Mouse (Mus musculus): ENCODE results near the gene Usp36. TPM values are rescaled to one million over a fixed set of nuclear protein-coding genes. Genes with fewer than 3 reads are reported as not detected.

Gene Usp36
- polyA plus RNA-seq, 1 experiment from 2014 or later: 17.9 TPM

DNA sequence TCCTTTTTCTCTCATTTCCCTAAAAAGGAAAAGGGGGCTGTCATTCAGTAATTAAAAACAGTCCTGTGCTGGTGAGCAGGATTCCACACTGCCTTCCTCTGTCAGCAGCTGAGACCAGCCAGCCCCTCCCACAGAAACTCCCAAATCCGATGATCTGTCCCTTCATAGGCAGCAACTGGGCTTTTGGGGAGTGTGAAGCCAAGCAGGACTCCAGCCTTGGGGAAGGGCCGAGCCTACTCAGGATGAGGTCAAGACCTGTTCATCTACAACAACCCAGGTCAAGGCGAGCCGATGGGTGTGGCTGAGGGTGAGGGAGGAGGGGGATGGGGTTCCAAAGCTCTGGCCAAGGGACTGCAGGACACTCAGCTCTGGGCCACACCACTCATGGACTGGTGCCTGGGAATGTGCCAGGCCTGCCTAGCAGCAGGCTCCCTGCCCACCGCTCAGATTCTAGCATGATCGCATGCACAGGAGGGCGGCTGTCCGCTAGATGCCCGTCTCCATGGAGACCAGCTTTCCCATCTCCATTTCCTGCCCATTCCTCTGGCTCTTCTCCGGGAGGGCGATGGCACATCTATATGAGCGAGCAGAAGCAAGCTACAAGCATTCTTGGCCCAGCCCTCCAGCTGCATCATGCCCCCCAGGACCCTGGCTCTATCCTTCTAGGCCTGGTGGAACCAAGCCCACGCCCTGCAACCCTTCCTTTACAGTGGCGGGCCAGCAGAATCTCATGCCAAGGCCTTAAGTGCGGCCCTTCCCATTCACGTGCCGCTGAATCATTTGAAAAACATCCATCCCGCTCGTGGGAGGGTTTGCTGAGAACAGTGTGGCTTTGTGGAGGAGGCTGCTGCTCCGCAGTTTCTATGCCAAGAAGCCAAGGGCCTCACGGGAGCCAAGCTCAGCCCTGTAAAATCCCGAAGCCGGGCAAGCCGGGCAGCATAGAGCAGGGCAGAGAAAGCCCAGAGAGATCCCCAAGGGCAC is 37.2 kb upstream of the Usp36 start:
- no peaks in the 10 kb centered on the region for H3K9me3 ChIP-seq (ENCODE audit: control insufficient read depth, low read length)
- H3K36me3 ChIP-seq (ENCODE audit: control insufficient read depth, insufficient read depth, low read length): no peaks in the 10 kb centered on the region
- H3K9ac ChIP-seq (ENCODE audit: low read length): peak overlapping the region; percentile 32; the same call in 1 of the 2 replicates
- H3K4me2 ChIP-seq (ENCODE audit: low read depth, low read length): no peak overlapping the region
- H3K27me3 ChIP-seq (ENCODE audit: control insufficient read depth, insufficient read depth, low read depth, low read length): no peaks in the 10 kb centered on the region
- no peak overlapping the region for H3K4me3 ChIP-seq (ENCODE audit: low read length)
- ATAC-seq (ENCODE audit: low read depth): peak; percentile 71
- peaks cover 12% of the 10 kb centered on the region for H3K4me1 ChIP-seq (replicated peaks; ENCODE audit: control insufficient read depth, insufficient read depth, low read length)
- 58% methylated on average over 24 of the region's 24 CpGs for WGBS
- peak overlapping the region; percentile 45 for H3K27ac ChIP-seq (ENCODE audit: low read length)

DNA sequence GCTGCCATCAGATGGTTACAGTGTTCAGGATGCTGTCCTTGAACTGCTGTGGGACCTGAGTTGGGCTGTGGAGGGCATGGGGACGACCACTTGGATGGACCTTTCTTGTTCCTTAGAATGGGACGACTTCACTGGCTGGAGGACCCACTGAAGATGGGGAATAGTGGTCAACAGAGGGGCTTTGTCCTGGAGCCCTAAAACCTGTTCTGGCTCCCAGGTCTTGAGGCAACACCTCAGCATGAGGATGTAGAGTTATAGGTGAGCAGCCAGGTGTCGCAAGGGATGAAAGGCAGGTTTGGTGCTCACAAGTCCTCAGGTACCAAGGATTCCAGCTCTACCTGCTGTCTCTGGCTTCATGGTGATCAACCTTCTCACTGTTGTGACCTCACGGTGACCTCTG is 36.4 kb upstream of the Usp36 start:
- WGBS: 82% methylated on average over 4 of the region's 4 CpGs
- no peak for ATAC-seq (ENCODE audit: low read depth)
- H3K27ac ChIP-seq (ENCODE audit: low read length): no peak overlapping the region

DNA sequence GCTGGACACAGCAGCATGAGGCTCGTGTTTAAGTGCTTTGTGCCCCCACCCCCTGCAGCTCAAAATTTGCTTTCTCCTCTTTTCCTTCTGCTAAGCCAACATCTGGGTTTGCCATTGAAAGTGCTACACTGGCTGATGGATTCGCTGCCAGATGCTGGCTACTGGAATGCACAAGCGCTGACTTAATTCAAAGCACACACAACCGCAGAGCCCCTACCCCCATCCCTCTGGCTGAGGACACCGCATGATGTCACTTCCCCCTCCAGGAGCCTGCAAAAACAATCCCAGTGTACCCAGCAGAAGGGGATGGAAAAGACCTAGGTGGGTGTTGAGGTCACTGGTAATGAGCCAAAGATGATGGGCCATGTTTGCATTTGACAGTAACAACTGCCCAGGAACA is 34.5 kb upstream of the Usp36 start:
- WGBS: 49% methylated on average over 5 of the region's 5 CpGs
- H3K4me2 ChIP-seq (ENCODE audit: low read depth, low read length): no peak overlapping the region
- no peak overlapping the region for H3K27ac ChIP-seq (ENCODE audit: low read length)

More for the DNA sequence above, 36.4 kb upstream of the Usp36 start:
- peaks cover 12% of the 10 kb centered on the region for H3K4me1 ChIP-seq (replicated peaks; ENCODE audit: control insufficient read depth, insufficient read depth, low read length)
- no peak overlapping the region for H3K4me3 ChIP-seq (ENCODE audit: low read length)
- no peaks in the 10 kb centered on the region for H3K27me3 ChIP-seq (ENCODE audit: control insufficient read depth, insufficient read depth, low read depth, low read length)
- H3K4me2 ChIP-seq (ENCODE audit: low read depth, low read length): no peak overlapping the region
- H3K9me3 ChIP-seq (ENCODE audit: control insufficient read depth, low read length): no peaks in the 10 kb centered on the region
- H3K9ac ChIP-seq (ENCODE audit: low read length): no peak overlapping the region
- H3K36me3 ChIP-seq (ENCODE audit: control insufficient read depth, insufficient read depth, low read length): no peaks in the 10 kb centered on the region

DNA sequence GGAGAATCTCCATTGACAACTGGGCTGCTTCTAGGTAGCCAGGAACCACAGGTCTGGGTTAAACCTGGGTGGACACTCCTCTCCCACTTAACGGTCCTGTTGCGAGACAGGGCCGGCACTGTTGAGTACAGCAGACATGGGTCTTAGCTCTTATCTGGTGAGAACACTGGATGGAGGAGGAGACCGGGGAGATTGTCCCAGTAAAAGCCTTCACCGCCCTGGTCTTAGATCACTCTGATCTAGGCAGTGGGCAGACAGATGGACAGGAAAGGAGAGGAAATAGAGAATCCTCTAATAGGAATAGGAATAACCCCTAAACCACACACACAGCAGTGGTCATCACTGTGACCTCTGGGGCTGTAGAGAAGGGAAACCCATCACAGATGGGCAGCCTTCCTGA is 33.9 kb upstream of the Usp36 start:
- peaks cover 4% of the 10 kb centered on the region; the same call in 1 of the 2 replicates for H3K36me3 ChIP-seq (ENCODE audit: control insufficient read depth, insufficient read depth, low read length)
- no peak overlapping the region for H3K27ac ChIP-seq (ENCODE audit: low read length)
- H3K9me3 ChIP-seq (ENCODE audit: control insufficient read depth, low read length): no peaks in the 10 kb centered on the region
- ATAC-seq (ENCODE audit: low read depth): no peak
- H3K27me3 ChIP-seq (ENCODE audit: control insufficient read depth, insufficient read depth, low read depth, low read length): no peaks in the 10 kb centered on the region
- peaks cover 12% of the 10 kb centered on the region for H3K4me1 ChIP-seq (replicated peaks; ENCODE audit: control insufficient read depth, insufficient read depth, low read length)
- H3K4me3 ChIP-seq (ENCODE audit: low read length): no peak overlapping the region
- H3K4me2 ChIP-seq (ENCODE audit: low read depth, low read length): no peak overlapping the region
- no peak overlapping the region for H3K9ac ChIP-seq (ENCODE audit: low read length)
- WGBS: 74% methylated on average over 5 of the region's 5 CpGs

More for the DNA sequence above, 34.5 kb upstream of the Usp36 start:
- Histone ChIP-seq H3K27me3 (ENCODE audit: control insufficient read depth, insufficient read depth, low read depth, low read length) (no peaks in the 10 kb centered on the region), H3K9me3 (ENCODE audit: control insufficient read depth, low read length) (no peaks in the 10 kb centered on the region), H3K4me3 (ENCODE audit: low read length) (no peak overlapping the region), H3K9ac (ENCODE audit: low read length) (no peak overlapping the region), H3K4me1 (replicated peaks; ENCODE audit: control insufficient read depth, insufficient read depth, low read length) (peaks cover 12% of the 10 kb centered on the region), H3K36me3 (ENCODE audit: control insufficient read depth, insufficient read depth, low read length) (no peaks in the 10 kb centered on the region)
- ATAC-seq (ENCODE audit: low read depth): no peak

DNA sequence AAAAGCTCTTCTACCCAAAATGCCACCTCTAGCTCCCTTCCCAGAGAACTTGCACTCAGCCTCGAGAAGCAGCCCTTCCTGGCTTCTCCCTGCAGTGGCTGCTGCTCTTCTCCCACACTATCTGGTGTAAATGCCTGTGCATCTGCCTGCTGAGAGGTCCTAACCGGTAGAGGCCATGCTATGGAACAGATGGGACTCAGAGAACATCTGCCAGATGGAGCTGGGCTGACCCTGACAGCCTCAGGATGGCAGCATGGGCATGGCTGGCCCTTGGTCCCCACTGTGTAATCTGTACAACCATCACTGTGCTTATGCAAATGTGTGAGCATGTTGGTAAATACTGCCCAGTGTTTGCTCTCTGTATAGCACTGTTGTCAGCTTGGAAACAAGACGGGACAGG is 32.6 kb upstream of the Usp36 start:
- no peak for ATAC-seq (ENCODE audit: low read depth)
- 56% methylated on average over 3 of the region's 3 CpGs for WGBS
- Histone ChIP-seq H3K4me2 (ENCODE audit: low read depth, low read length) (no peak overlapping the region), H3K9me3 (ENCODE audit: control insufficient read depth, low read length) (no peaks in the 10 kb centered on the region), H3K9ac (ENCODE audit: low read length) (no peak overlapping the region), H3K36me3 (ENCODE audit: control insufficient read depth, insufficient read depth, low read length) (peaks cover 4% of the 10 kb centered on the region; the same call in 1 of the 2 replicates), H3K4me3 (ENCODE audit: low read length) (no peak overlapping the region), H3K27ac (ENCODE audit: low read length) (no peak overlapping the region), H3K4me1 (replicated peaks; ENCODE audit: control insufficient read depth, insufficient read depth, low read length) (peaks cover 7% of the 10 kb centered on the region), H3K27me3 (ENCODE audit: control insufficient read depth, insufficient read depth, low read depth, low read length) (no peaks in the 10 kb centered on the region)

DNA sequence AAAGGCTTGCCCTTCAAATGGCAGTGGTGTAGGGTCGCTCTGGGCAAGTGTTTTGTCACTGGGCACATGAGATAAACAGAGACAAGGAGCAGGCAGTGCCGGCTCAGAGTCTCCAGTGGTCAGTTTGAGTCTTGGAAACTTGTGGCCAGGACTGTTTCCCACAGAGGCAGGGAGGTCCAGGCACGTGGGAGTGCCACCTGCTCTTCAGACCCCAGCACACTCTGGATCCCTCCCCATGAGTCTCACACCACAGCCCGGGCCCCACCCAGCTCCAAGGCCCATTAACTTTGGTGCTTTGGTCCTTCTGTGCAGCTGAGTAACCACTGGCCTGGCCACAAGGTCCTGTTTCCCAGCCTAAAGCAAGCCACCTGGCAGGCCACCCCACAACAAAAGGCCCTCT is 31.9 kb upstream of the Usp36 start:
- Histone ChIP-seq H3K4me2 (ENCODE audit: low read depth, low read length) (no peak overlapping the region), H3K27me3 (ENCODE audit: control insufficient read depth, insufficient read depth, low read depth, low read length) (no peaks in the 10 kb centered on the region), H3K27ac (ENCODE audit: low read length) (no peak overlapping the region), H3K36me3 (ENCODE audit: control insufficient read depth, insufficient read depth, low read length) (peaks cover 4% of the 10 kb centered on the region; the same call in 1 of the 2 replicates), H3K9ac (ENCODE audit: low read length) (no peak overlapping the region), H3K4me1 (replicated peaks; ENCODE audit: control insufficient read depth, insufficient read depth, low read length) (peaks cover 3% of the 10 kb centered on the region; the same call in 1 of the 2 replicates), H3K9me3 (ENCODE audit: control insufficient read depth, low read length) (no peaks in the 10 kb centered on the region), H3K4me3 (ENCODE audit: low read length) (no peak overlapping the region)
- no peak for ATAC-seq (ENCODE audit: low read depth)
- 49% methylated on average over 4 of the region's 4 CpGs for WGBS

DNA sequence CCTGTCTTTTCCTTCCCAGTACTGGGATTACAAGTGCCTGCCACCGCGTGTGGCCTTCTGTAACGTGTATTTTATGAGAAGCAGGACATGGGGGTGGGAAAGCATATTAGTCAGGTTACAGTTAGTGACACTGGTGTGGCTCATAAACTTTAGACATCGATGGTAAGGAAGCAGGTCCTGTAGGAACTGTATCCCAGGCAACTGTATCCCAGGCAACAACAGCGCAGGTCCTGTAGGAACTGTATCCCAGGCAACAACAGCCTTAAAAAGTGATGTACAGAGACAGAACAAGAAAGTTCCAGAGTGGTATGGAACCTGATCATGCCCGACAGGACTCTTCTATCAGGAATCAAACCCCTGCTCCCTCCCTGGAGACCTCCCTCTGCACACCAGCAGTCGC is 31.5 kb upstream of the Usp36 start:
- 0 out of 2 replicates have a peak, but pooled peaks cover 3% of the 10 kb centered on the region for H3K4me1 ChIP-seq (replicated peaks; ENCODE audit: control insufficient read depth, insufficient read depth, low read length)
- 82% methylated on average over 7 of the region's 7 CpGs for WGBS
- no peaks in the 10 kb centered on the region for H3K27me3 ChIP-seq (ENCODE audit: control insufficient read depth, insufficient read depth, low read depth, low read length)
- H3K9me3 ChIP-seq (ENCODE audit: control insufficient read depth, low read length): no peaks in the 10 kb centered on the region
- ATAC-seq (ENCODE audit: low read depth): no peak
- peaks cover 4% of the 10 kb centered on the region; the same call in 1 of the 2 replicates for H3K36me3 ChIP-seq (ENCODE audit: control insufficient read depth, insufficient read depth, low read length)
- no peak overlapping the region for H3K4me2 ChIP-seq (ENCODE audit: low read depth, low read length)
- no peak overlapping the region for H3K9ac ChIP-seq (ENCODE audit: low read length)
- no peak overlapping the region for H3K27ac ChIP-seq (ENCODE audit: low read length)
- no peak overlapping the region for H3K4me3 ChIP-seq (ENCODE audit: low read length)

DNA sequence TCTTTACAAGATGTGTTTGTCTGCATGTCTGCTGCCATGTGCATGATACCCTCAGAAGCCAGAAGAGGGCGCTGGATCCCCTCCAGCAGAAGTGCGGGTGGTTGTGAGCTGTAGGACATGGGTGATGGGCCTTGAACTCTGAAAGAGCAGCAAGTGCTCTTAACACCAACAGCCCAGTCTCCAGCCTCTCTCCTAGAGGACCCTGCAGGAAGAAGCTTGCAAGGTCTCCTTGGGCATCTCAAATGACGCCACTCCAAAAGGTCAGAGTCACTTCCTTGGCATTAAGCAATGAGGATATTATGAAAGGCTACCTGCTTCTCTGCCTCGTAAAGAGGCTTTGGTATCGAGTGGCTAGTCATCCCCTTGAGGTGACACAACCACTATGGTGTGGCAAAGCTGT is 28.6 kb upstream of the Usp36 start:
- whole genome bisulfite sequencing: 52% methylated on average over 5 of the region's 5 CpGs
- Histone ChIP-seq H3K4me3 (ENCODE audit: low read length) (no peak overlapping the region), H3K4me1 (replicated peaks; ENCODE audit: control insufficient read depth, insufficient read depth, low read length) (no peaks in the 10 kb centered on the region), H3K4me2 (ENCODE audit: low read depth, low read length) (no peak overlapping the region), H3K9ac (ENCODE audit: low read length) (no peak overlapping the region), H3K36me3 (ENCODE audit: control insufficient read depth, insufficient read depth, low read length) (peaks cover 8% of the 10 kb centered on the region; the same call in 1 of the 2 replicates), H3K27ac (ENCODE audit: low read length) (no peak overlapping the region), H3K27me3 (ENCODE audit: control insufficient read depth, insufficient read depth, low read depth, low read length) (no peaks in the 10 kb centered on the region), H3K9me3 (ENCODE audit: control insufficient read depth, low read length) (no peaks in the 10 kb centered on the region)
- 0 out of 2 replicates have a peak, but pooled peaks have one; percentile 26 for ATAC-seq (ENCODE audit: low read depth)

DNA sequence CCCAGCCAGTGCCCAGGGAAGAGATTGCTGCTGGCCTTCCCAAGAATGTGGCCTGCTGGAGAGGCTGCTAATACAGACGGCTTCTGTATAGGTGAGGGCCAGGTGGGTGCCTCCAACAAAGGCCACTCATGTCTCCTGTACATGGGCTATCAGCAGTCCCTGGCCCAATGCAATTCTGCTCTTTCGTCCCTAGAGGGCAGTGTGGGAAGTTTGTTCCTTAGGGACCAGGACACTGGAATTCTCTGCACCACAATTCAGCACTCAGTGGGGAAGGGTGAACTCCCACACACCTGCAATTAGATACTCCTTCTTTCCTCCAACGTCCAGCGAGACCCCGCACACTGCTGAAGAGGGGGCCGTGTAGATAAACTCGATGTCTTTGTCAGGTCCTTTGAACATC is 27.1 kb upstream of the Usp36 start:
- Histone ChIP-seq H3K4me3 (ENCODE audit: low read length) (no peak overlapping the region), H3K4me1 (replicated peaks; ENCODE audit: control insufficient read depth, insufficient read depth, low read length) (no peaks in the 10 kb centered on the region), H3K4me2 (ENCODE audit: low read depth, low read length) (no peak overlapping the region), H3K36me3 (ENCODE audit: control insufficient read depth, insufficient read depth, low read length) (peaks cover 8% of the 10 kb centered on the region; the same call in 1 of the 2 replicates), H3K27me3 (ENCODE audit: control insufficient read depth, insufficient read depth, low read depth, low read length) (no peaks in the 10 kb centered on the region), H3K9me3 (ENCODE audit: control insufficient read depth, low read length) (no peaks in the 10 kb centered on the region), H3K27ac (ENCODE audit: low read length) (no peak overlapping the region), H3K9ac (ENCODE audit: low read length) (no peak overlapping the region)
- 22% methylated on average over 7 of the region's 7 CpGs for WGBS
- ATAC-seq (ENCODE audit: low read depth): peak; percentile 41; the same call in 1 of the 2 replicates
